Mouse (Mus musculus) limb, embryonic 11.5 days (tissue): Measurements from ENCODE around the gene Ssh3. TPM values are rescaled to one million over a fixed set of nuclear protein-coding genes. Genes with fewer than 3 reads are reported as not detected.

Source experiments
- ATAC-seq: fragments of 200-750 bp; cut with Nextera tagmentation; 2 replicates; pipeline ENCODE4 v1.8.0; 2017; ENCODE audit warnings: low read depth; ENCODE audit not compliant: insufficient number of reproducible peaks, low FRiP score, low TSS enrichment
- DNase-seq: peaks from one replicate; pipeline ENCODE4 v3.0.0-alpha.2; 2015; ENCODE audit warnings: low spot score
- H3K27ac ChIP-seq: fragments of 300-500 bp; sonication (generic); replicated peaks from 2 replicates; pipeline ENCODE4 v1.5.1; 2014; ENCODE audit warnings: low read depth, mild to moderate bottlenecking, low read length
- H3K27me3 ChIP-seq: fragments of 300-500 bp; sonication (generic); 2 replicates; pipeline ENCODE4 v1.6.1; 2014; ENCODE audit warnings: mild to moderate bottlenecking, low read length, mixed read lengths; ENCODE audit not compliant: control insufficient read depth, insufficient read depth
- H3K36me3 ChIP-seq: fragments of 300-500 bp; sonication (generic); 2 replicates; pipeline ENCODE4 v1.6.1; 2014; ENCODE audit warnings: mild to moderate bottlenecking, low read length, moderate library complexity, mixed read lengths; ENCODE audit not compliant: control insufficient read depth, insufficient read depth
- H3K4me1 ChIP-seq: fragments of 300-500 bp; sonication (generic); 2 replicates; pipeline ENCODE4 v1.6.1; 2014; ENCODE audit warnings: low read length, mixed read lengths; ENCODE audit not compliant: control insufficient read depth, insufficient read depth
- H3K4me2 ChIP-seq: fragments of 300-500 bp; sonication (generic); 2 replicates; pipeline ENCODE4 v1.6.1; 2014; ENCODE audit warnings: low read depth, mild to moderate bottlenecking, moderate library complexity; ENCODE audit not compliant: severe bottlenecking
- H3K4me3 ChIP-seq: fragments of 300-500 bp; sonication (generic); 2 replicates; pipeline ENCODE4 v1.5.1; 2014; ENCODE audit warnings: low read depth, low read length
- H3K9ac ChIP-seq: fragments of 300-500 bp; sonication (generic); 2 replicates; pipeline ENCODE4 v1.6.1; 2014; ENCODE audit warnings: mild to moderate bottlenecking, low read length
- H3K9me3 ChIP-seq: fragments of 300-500 bp; sonication (generic); 2 replicates; pipeline ENCODE4 v1.6.1; 2016; ENCODE audit warnings: low read length; ENCODE audit not compliant: control insufficient read depth
- WGBS: fragments of 180-500 bp; shearing (Covaris S2); extraction: QIAGEN DNeasy Blood & Tissue Kit; methylation state at CpG from one replicate; pipeline ENCODE4 v1.1.7; 2014; 5-methylcytosine and 5-hydroxymethylcytosine counted together
- polyA plus RNA-seq: library from polyadenylated mRNA; unstranded; fragments of >200 nt; fragmentation: Nextera tagmentation; extraction: Ambion mirVana; gene quantifications from 2 replicates; pipeline ENCODE4 v1.2.1, GENCODE M21; 2014

Gene Ssh3
- polyA plus RNA-seq, 1 experiment from 2014 or later = 4.2 TPM

- H3K4me3 ChIP-seq = no peak overlapping the region
- 49% methylated on average over 1 of the region's 1 CpGs for WGBS
Observed at GRCm38 (mm10) chr19:4247010-4247409, 22.0 kb downstream of the Ssh3 start.

GRCm38 (mm10) chr19:4244775-4245174 lies 24.2 kb downstream of the Ssh3 start:
- DNase-seq (no peak), ATAC-seq (no peak)
- no peak overlapping the region for H3K27ac ChIP-seq
- H3K36me3 ChIP-seq = no peaks in the 10 kb centered on the region
- WGBS = 75% methylated on average over 6 of the region's 6 CpGs
- peaks cover 5% of the 10 kb centered on the region; the same call in 1 of the 2 replicates for H3K4me1 ChIP-seq
- H3K4me2 ChIP-seq = no peak overlapping the region
- no peaks in the 10 kb centered on the region for H3K27me3 ChIP-seq
- no peaks in the 10 kb centered on the region for H3K9me3 ChIP-seq
- no peak overlapping the region for H3K4me3 ChIP-seq
- no peak overlapping the region for H3K9ac ChIP-seq

More at GRCm38 (mm10) chr19:4247010-4247409, 22.0 kb downstream of the Ssh3 start:
- DNase-seq (no peak), ATAC-seq (no peak)
- H3K27me3 ChIP-seq = no peaks in the 10 kb centered on the region
- H3K9me3 ChIP-seq = no peaks in the 10 kb centered on the region
- H3K9ac ChIP-seq = no peak overlapping the region
- H3K27ac ChIP-seq = no peak overlapping the region
- H3K36me3 ChIP-seq = no peaks in the 10 kb centered on the region
- H3K4me2 ChIP-seq = no peak overlapping the region
- H3K4me1 ChIP-seq = no peaks in the 10 kb centered on the region

DNA sequence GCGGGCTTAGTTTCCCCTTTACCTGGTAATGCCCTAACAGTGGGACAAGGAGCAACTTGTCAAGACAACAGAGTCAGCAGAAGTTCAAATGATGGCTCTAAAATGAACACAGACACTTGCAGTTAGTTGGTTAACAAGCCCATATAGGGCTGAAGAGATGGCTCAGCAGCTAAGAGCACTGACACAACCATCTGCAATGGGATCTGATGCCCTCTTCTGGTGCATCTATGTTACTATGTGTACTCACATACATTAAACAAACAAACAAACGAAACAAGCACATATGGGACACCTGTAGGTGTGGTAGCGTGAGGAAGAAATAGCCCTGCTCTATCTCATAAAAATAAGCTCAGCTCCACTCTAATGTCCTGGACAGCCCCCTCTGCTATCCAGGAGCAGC lies 26.6 kb downstream of the Ssh3 start:
- 72% methylated on average over 3 of the region's 3 CpGs for WGBS

DNA sequence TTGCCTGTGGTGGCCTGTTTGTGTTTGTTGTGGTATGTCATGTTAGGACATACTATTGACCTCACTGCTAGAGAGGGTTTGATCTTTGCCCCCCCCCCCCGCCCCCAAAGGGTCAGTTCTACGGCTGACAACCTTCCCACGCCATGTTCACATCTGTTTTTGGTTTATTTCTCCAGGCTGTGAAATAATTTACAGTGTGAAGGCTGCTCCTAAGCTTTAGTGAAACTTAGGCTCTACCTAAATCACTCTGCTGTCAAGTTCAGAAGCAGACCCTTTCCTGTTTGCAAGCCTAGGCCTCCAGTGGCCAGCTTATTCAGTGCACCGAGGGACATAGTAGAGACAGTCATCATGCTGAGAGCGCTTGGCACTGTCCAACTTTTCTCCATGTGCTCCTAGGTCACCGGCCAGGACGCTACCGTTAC lies 28.7 kb downstream of the Ssh3 start:
- Histone ChIP-seq H3K4me3 (no peak overlapping the region), H3K4me1 (peaks cover 10% of the 10 kb centered on the region), H3K4me2 (no peak overlapping the region), H3K27me3 (no peaks in the 10 kb centered on the region), H3K27ac (no peak overlapping the region), H3K36me3 (no peaks in the 10 kb centered on the region), H3K9me3 (no peaks in the 10 kb centered on the region), H3K9ac (no peak overlapping the region)
- DNase-seq (peak; percentile 57), ATAC-seq (peak; percentile 67)
- WGBS = 31% methylated on average over 8 of the region's 8 CpGs

More for the DNA sequence above, 26.6 kb downstream of the Ssh3 start:
- Histone ChIP-seq H3K27ac (no peak overlapping the region), H3K36me3 (no peaks in the 10 kb centered on the region), H3K4me1 (peaks cover 7% of the 10 kb centered on the region; the same call in 1 of the 2 replicates), H3K4me2 (no peak overlapping the region), H3K27me3 (no peaks in the 10 kb centered on the region), H3K9ac (no peak overlapping the region), H3K4me3 (no peak overlapping the region), H3K9me3 (no peaks in the 10 kb centered on the region)
- DNase-seq (no peak), ATAC-seq (no peak)

- Histone ChIP-seq H3K27me3 (no peaks in the 10 kb centered on the region), H3K27ac (no peak overlapping the region), H3K4me3 (no peak overlapping the region), H3K9me3 (no peaks in the 10 kb centered on the region), H3K36me3 (no peaks in the 10 kb centered on the region), H3K4me2 (no peak overlapping the region), H3K4me1 (peaks cover 9% of the 10 kb centered on the region), H3K9ac (no peak overlapping the region)
- 82% methylated on average over 4 of the region's 4 CpGs for WGBS
- ATAC-seq (no peak), DNase-seq (no peak)
Observed at GRCm38 (mm10) chr19:4234548-4234947, 34.4 kb downstream of the Ssh3 start.

DNA sequence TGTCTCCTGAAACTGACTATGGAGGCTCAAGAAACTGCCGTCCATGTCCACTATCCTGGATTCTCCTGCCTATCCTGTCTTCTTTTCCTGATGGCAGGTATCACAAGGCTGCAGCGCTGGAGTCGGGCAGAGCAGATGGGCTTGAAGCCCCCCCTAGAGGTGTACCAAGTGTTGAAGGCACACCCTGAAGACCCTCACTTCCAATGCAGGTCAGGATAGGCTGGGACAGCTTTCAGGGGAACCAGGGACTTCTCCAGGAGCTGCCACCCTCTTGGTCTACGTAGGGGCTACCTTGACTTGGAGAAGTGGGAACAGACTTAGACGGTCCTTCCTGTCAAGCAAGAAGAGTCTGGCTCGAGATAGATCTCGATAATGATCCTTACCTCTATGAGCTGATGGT lies 36.3 kb downstream of the Ssh3 start:
- WGBS = 80% methylated on average over 7 of the region's 7 CpGs
- Histone ChIP-seq H3K4me3 (no peak overlapping the region), H3K4me1 (peaks cover 9% of the 10 kb centered on the region)

DNA sequence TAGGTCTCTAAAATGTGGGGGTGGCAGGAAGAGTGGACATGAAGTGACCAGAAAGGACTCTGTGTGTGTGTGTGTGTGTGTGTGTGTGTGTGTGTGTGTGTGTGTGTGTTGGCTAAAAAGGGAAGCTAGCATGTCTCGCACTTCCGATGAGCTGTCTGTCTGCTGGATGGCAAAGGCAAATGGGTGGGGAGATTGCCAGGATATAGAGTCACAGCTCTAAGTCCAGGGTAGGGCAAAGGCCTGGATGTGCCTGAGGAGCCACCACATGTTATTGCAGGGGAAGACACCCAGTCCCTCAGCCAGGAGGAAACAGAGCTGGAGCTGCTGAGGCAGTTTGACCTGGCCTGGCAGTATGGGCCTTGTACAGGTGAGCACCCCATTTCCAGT lies 36.8 kb downstream of the Ssh3 start:
- H3K9me3 ChIP-seq = no peaks in the 10 kb centered on the region
- no peaks in the 10 kb centered on the region for H3K36me3 ChIP-seq
- peak overlapping the region; percentile 55 for H3K4me3 ChIP-seq
- H3K27me3 ChIP-seq = no peaks in the 10 kb centered on the region
- ATAC-seq (no peak), DNase-seq (no peak)
- H3K4me2 ChIP-seq = peak overlapping the region; percentile 87
- 74% methylated on average over 2 of the region's 2 CpGs for WGBS
- no peak overlapping the region for H3K27ac ChIP-seq
- H3K4me1 ChIP-seq = peaks cover 9% of the 10 kb centered on the region
- H3K9ac ChIP-seq = peak overlapping the region; percentile 41; the same call in 1 of the 2 replicates

More for the DNA sequence above, 36.3 kb downstream of the Ssh3 start:
- DNase-seq (no peak), ATAC-seq (no peak)
- H3K9ac ChIP-seq = no peak overlapping the region
- H3K36me3 ChIP-seq = no peaks in the 10 kb centered on the region
- H3K9me3 ChIP-seq = no peaks in the 10 kb centered on the region
- no peaks in the 10 kb centered on the region for H3K27me3 ChIP-seq
- H3K4me2 ChIP-seq = no peak overlapping the region
- H3K27ac ChIP-seq = no peak overlapping the region

DNA sequence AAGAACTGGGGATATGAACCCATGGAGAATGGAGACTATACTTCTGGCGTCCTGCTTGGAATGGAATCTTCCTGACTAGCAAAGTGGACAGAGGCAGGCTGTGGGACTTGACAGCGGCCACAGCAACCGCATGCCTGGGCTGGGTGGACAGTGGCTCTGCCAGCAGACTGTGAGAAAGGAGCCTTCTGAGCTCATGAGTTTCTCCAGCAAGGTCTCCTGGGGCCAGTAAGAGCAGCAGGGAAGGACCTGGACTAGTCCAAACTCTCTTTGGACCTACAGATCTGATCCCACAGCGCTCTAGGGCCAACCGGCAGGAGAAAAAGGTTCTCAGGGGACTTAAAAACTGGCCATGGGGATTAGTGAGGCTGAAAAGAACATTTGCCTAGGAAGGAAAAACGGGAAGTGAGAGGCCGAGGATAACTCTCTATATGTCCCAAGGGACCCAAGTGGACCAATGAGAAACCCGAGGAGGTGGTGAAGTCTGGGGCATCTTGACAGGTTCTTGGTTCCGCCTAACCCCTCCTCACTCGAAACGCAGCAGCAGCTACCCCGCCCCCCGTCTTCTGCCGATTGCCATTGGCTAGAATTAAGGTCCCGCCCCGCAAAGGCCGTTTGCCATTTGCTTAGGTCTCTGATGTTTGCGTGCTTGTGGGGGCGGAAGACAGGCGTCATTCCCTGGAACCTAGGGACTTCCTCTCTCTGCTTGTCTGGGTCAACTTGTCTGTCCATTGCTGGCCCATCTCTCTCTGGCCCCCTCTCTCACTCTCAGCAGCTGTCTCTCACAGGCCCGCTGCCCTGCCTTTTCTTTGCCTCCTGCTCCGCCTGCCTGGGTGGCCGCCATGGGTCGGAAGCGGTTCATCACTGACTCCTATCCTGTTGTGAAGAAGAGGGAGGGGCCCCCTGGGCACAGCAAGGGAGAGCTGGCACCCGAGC lies 37.5 kb downstream of the Ssh3 start, which contains the start of gene Pold4:
Gene Pold4 (plus strand): TSS at position 647 of the 933 bp plus-strand sequence.
- WGBS = 15% methylated on average over 26 of the region's 26 CpGs
- Histone ChIP-seq H3K4me2 (peak within 1 kb of the TSS; percentile 87), H3K27ac (no peak within 1 kb of the TSS), H3K9ac (peak within 1 kb of the TSS; percentile 41; the same call in 1 of the 2 replicates), H3K4me3 (peak within 1 kb of the TSS; percentile 55), H3K9me3 (no peaks in the 10 kb centered on the region), H3K36me3 (no peaks in the 10 kb centered on the region), H3K27me3 (no peaks in the 10 kb centered on the region), H3K4me1 (peaks cover 9% of the 10 kb centered on the region)
- DNase-seq = peak; percentile 90
- ATAC-seq = peak; percentile 67; the same call in 1 of the 2 replicates
